8 mouse cellular contexts compared by ENCODE assay signal in the genomic region with DNA sequence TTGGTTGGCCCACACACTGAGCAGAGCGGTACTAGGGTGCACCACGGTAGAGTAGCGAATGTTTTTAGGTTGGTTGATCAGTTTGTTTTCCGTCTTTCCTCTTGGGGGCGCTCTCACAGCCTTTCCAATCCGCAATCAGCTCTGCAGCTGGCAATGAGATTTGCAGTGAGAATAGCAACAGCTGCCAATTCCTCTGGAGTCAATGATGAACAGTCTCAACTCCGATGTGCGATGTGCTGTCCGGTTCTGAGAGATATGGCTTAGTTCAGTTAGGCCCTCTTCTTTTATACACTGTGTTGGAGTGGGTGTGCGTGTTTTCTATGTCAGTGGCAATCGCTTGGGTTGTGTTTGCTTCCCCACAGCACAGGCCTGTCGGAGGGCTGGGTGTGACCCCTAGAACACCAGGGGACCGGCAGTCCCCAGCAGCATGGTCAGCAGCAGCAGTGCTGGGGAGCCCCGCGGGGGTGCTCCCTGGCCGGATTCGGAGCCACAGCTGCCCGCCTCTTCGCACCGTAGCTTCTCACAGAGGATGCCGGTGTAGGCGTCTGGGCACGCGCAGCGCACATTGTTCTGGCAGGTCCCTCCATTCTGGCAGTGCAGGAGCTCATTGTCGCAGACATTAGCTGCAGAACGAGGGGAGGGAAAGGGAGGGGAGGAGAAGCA.
DNase-seq lines count a peak whose midpoint lies in the region; ATAC-seq and TF ChIP-seq lines count a peak whose summit lies in the region.

No protein-coding gene starts in this region.

- peak; percentile 69 for ATAC-seq in heart, embryonic 11.5 days (replicated peaks; ENCODE audit: insufficient number of reproducible peaks, low FRiP score, low TSS enrichment)
- peak; percentile 84 for ATAC-seq in limb, embryonic 11.5 days (ENCODE audit: insufficient number of reproducible peaks, low FRiP score, low TSS enrichment, low read depth)
- ATAC-seq in midbrain, postnatal 0 days (ENCODE audit: low FRiP score) = peak; percentile 84

- TF ChIP-seq POLR2A in testis, adult 2 months (IDR thresholded peaks at IDR 0.05; ENCODE audit: control insufficient read depth, low read depth, low read length) = no peak

- H3K36me3 ChIP-seq in heart, embryonic 11.5 days (ENCODE audit: control insufficient read depth, insufficient read depth, low read length) = no peaks in the 10 kb centered on the region
- no peaks in the 10 kb centered on the region for H3K36me3 ChIP-seq in limb, embryonic 11.5 days (ENCODE audit: control insufficient read depth, insufficient read depth, low read length)
- no peaks in the 10 kb centered on the region for H3K36me3 ChIP-seq in midbrain, postnatal 0 days (ENCODE audit: insufficient read depth, low read length)
- no peaks in the 10 kb centered on the region for H3K36me3 ChIP-seq in testis, adult 2 months (ENCODE audit: control insufficient read depth, insufficient read depth, low read length)

- DNase-seq in heart, adult 9 months (ENCODE audit: low spot score in 2 of 2) = no peak
- DNase-seq in embryo, embryonic 11 days = peak; percentile 85
- DNase-seq in gastrocnemius, postnatal 25 days = peak; percentile 31
- peak; percentile 13 for DNase-seq in kidney, adult 9 months
- peak; percentile 81 for DNase-seq in limb, embryonic 11.5 days (ENCODE audit: low spot score)
- DNase-seq in midbrain, postnatal 0 days (ENCODE audit: low spot score) = peak; percentile 90

- H3K9ac ChIP-seq in heart, embryonic 11.5 days (ENCODE audit: low read depth, low read length) = peak overlapping the region; percentile 11; the same call in 1 of the 2 replicates
- peak overlapping the region; percentile 61 for H3K9ac ChIP-seq in limb, embryonic 11.5 days (ENCODE audit: low read length)
- peak overlapping the region; percentile 54 for H3K9ac ChIP-seq in midbrain, postnatal 0 days (replicated peaks; ENCODE audit: low read length, poor library complexity, severe bottlenecking)

- peak; percentile 78 for TF ChIP-seq CTCF in midbrain, postnatal 0 days (IDR thresholded peaks at IDR 0.05)
- peak; percentile 30; the same call in 1 of the 2 replicates for TF ChIP-seq CTCF in testis, adult 2 months (IDR thresholded peaks at IDR 0.05; ENCODE audit: control insufficient read depth, insufficient read depth, insufficient replicate concordance, low read depth, low read length)

- no peaks in the 10 kb centered on the region for H3K4me1 ChIP-seq in heart, embryonic 11.5 days (ENCODE audit: control insufficient read depth, insufficient read depth, low read length)
- H3K4me1 ChIP-seq in limb, embryonic 11.5 days (ENCODE audit: control insufficient read depth, insufficient read depth, low read length) = no peaks in the 10 kb centered on the region
- H3K4me1 ChIP-seq in midbrain, postnatal 0 days (ENCODE audit: insufficient read depth, low read length) = peaks cover 4% of the 10 kb centered on the region; the same call in 1 of the 2 replicates
- peaks cover 2% of the 10 kb centered on the region for H3K4me1 ChIP-seq in testis, adult 2 months (ENCODE audit: control insufficient read depth, insufficient read depth, low read length)

- 2% methylated on average over 27 of the region's 27 CpGs for WGBS in heart, embryonic 11.5 days (ENCODE audit: insufficient replicate concordance)
- WGBS in limb, embryonic 11.5 days = 6% methylated on average over 27 of the region's 27 CpGs
- WGBS in midbrain, postnatal 0 days = 2% methylated on average over 27 of the region's 27 CpGs

- H3K4me3 ChIP-seq in heart, embryonic 11.5 days (ENCODE audit: low read depth, low read length) = peak overlapping the region; percentile 29
- peak overlapping the region; percentile 25 for H3K4me3 ChIP-seq in limb, embryonic 11.5 days (ENCODE audit: low read depth, low read length)
- peak overlapping the region; percentile 33 for H3K4me3 ChIP-seq in midbrain, postnatal 0 days (ENCODE audit: low read depth, low read length)
- peak overlapping the region; percentile 52 for H3K4me3 ChIP-seq in testis, adult 2 months (ENCODE audit: control insufficient read depth, low read depth, low read length)

- H3K27ac ChIP-seq in heart, embryonic 11.5 days (ENCODE audit: low read depth, low read length) = no peak overlapping the region
- H3K27ac ChIP-seq in limb, embryonic 11.5 days (replicated peaks; ENCODE audit: low read depth, low read length) = no peak overlapping the region
- H3K27ac ChIP-seq in midbrain, postnatal 0 days (ENCODE audit: low read depth, low read length) = peak overlapping the region; percentile 73
- H3K27ac ChIP-seq in testis, adult 2 months (ENCODE audit: control insufficient read depth, insufficient read depth, low read depth, low read length) = no peak overlapping the region

- H3K27me3 ChIP-seq in heart, embryonic 11.5 days (ENCODE audit: control insufficient read depth, insufficient read depth, low read length) = no peaks in the 10 kb centered on the region
- no peaks in the 10 kb centered on the region for H3K27me3 ChIP-seq in limb, embryonic 11.5 days (ENCODE audit: control insufficient read depth, insufficient read depth, low read length)
- H3K27me3 ChIP-seq in midbrain, postnatal 0 days (ENCODE audit: insufficient read depth, low read length) = no peaks in the 10 kb centered on the region
- no peaks in the 10 kb centered on the region for H3K27me3 ChIP-seq in testis, adult 2 months (ENCODE audit: control insufficient read depth, insufficient read depth, low read length)

- peak overlapping the region; percentile 69 for H3K4me2 ChIP-seq in heart, embryonic 11.5 days
- H3K4me2 ChIP-seq in limb, embryonic 11.5 days (ENCODE audit: low read depth, severe bottlenecking) = peak overlapping the region; percentile 76
- peak overlapping the region; percentile 64 for H3K4me2 ChIP-seq in midbrain, postnatal 0 days (ENCODE audit: low read depth, low read length, poor library complexity, severe bottlenecking)

- no peaks in the 10 kb centered on the region for H3K9me3 ChIP-seq in heart, embryonic 11.5 days (replicated peaks; ENCODE audit: control insufficient read depth, low read length)
- H3K9me3 ChIP-seq in limb, embryonic 11.5 days (ENCODE audit: control insufficient read depth, low read length) = no peaks in the 10 kb centered on the region
- H3K9me3 ChIP-seq in midbrain, postnatal 0 days (ENCODE audit: low read length) = no peaks in the 10 kb centered on the region

Comparison
In these comparisons a context has a peak if more than half of its experiments do, and no peak if none do; other contexts are left out.
1. H3K9ac ChIP-seq: peak in every context shown above with its lines; median percentile 61 in limb, embryonic 11.5 days; 54 in midbrain, postnatal 0 days; 11 in heart, embryonic 11.5 days.
2. DNase-seq: peak in embryo, embryonic 11 days (single experiment), gastrocnemius, postnatal 25 days (single experiment), kidney, adult 9 months (single experiment), limb, embryonic 11.5 days (single experiment) and midbrain, postnatal 0 days (single experiment); none in heart, adult 9 months (0 of 2).
3. Peak in every context shown above with its lines, with median percentiles within 50 percentile points of each other: ATAC-seq, H3K4me2 ChIP-seq and H3K4me3 ChIP-seq.